Mouse (Mus musculus): ENCODE results near the gene Zfp408. TPM values are rescaled to one million over a fixed set of nuclear protein-coding genes. Genes with fewer than 3 reads are reported as not detected.
A peak's percentile ranks its signal among the peaks of the same experiment; 100 is the strongest.

Gene Zfp408
- total and polyA plus RNA-seq, 2 experiments from 2014 or later, result 4.0 to 11.1 TPM

DNA sequence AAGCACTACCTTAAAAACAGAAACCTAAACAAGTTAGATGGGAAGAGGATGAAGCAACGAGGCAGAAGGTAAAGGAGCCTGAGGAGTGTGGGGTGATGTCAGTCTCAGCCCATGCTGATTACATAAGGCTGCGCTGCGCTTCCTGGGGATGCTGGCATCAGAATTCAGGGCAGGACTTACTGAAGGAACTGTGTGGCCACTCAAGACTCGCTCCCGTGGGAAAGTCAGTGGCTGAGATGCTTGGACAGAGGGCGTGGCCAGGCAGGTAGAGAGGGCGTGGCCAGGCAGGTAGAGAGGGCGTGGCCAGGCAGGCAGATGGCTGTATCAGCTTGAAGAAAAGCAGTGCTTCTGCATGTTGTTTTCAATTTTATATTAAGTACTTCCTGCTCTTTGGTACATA lies 34.3 kb upstream of the Zfp408 start:
- Histone ChIP-seq H3K9me3 (replicated peaks; ENCODE audit: control insufficient read depth, low read length) (no peaks in the 10 kb centered on the region), H3K36me3 (replicated peaks; ENCODE audit: control insufficient read depth, insufficient read depth, low read length) (peaks cover 82% of the 10 kb centered on the region), H3K4me2 (ENCODE audit: low read depth, low read length) (no peak overlapping the region), H3K4me3 (ENCODE audit: low read depth, low read length) (no peak overlapping the region), H3K27ac (ENCODE audit: low read depth) (no peak overlapping the region), H3K27me3 (ENCODE audit: control insufficient read depth, insufficient read depth, low read length) (no peaks in the 10 kb centered on the region), H3K4me1 (ENCODE audit: control insufficient read depth, insufficient read depth) (no peaks in the 10 kb centered on the region), H3K9ac (replicated peaks; ENCODE audit: low read depth, low read length) (no peak overlapping the region)
- ATAC-seq (ENCODE audit: insufficient read depth, low read depth) (no peak), DNase-seq (ENCODE audit: low spot score) (no peak)
- 79% methylated on average over 8 of the region's 8 CpGs for WGBS
- TF ChIP-seq EP300 (IDR thresholded peaks at IDR 0.05; ENCODE audit: low read depth) (no peak), CTCF (IDR thresholded peaks at IDR 0.05; ENCODE audit: low read depth) (no peak)

- H3K4me1 ChIP-seq (ENCODE audit: control insufficient read depth, insufficient read depth), result no peaks in the 10 kb centered on the region
- no peak overlapping the region for H3K4me3 ChIP-seq (ENCODE audit: low read depth, low read length)
- no peaks in the 10 kb centered on the region for H3K27me3 ChIP-seq (ENCODE audit: control insufficient read depth, insufficient read depth, low read length)
- WGBS, result 37% methylated on average over 4 of the region's 4 CpGs
- H3K36me3 ChIP-seq (replicated peaks; ENCODE audit: control insufficient read depth, insufficient read depth, low read length), result peaks cover 84% of the 10 kb centered on the region
- H3K4me2 ChIP-seq (ENCODE audit: low read depth, low read length), result no peak overlapping the region
- H3K27ac ChIP-seq (ENCODE audit: low read depth), result no peak overlapping the region
- no peak overlapping the region for H3K9ac ChIP-seq (replicated peaks; ENCODE audit: low read depth, low read length)
- ATAC-seq (ENCODE audit: insufficient read depth, low read depth) (peak; percentile 62; the same call in 1 of the 2 replicates), DNase-seq (ENCODE audit: low spot score) (peak; percentile 36)
- TF ChIP-seq EP300 (IDR thresholded peaks at IDR 0.05; ENCODE audit: low read depth) (no peak), CTCF (IDR thresholded peaks at IDR 0.05; ENCODE audit: low read depth) (peak; percentile 59)
- H3K9me3 ChIP-seq (replicated peaks; ENCODE audit: control insufficient read depth, low read length), result no peaks in the 10 kb centered on the region
These were observed 33.3 kb upstream of the Zfp408 start for GRCm38 (mm10) chr2:91682850-91683249.

DNA sequence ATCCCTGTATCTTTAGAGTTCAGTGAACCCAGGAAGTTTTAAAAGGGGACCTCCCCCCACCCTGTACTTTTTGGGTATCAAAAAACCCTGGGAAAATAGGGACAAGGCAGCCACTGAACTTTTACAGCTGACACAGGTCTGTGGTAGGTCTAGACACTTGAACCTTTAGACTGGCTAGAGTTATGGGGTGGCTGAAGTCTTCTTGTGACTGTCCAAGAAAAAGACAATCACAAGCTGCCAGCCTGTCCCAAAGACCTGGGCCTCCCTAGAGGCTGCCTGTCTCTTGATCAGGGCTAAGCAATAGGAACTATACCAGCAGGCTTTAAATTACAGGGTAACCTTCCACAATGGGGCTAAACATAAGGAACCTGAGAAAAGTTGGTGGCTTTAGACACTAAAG lies 27.4 kb upstream of the Zfp408 start:
- Histone ChIP-seq H3K4me2 (ENCODE audit: low read depth, low read length) (no peak overlapping the region), H3K9me3 (replicated peaks; ENCODE audit: control insufficient read depth, low read length) (no peaks in the 10 kb centered on the region), H3K9ac (replicated peaks; ENCODE audit: low read depth, low read length) (no peak overlapping the region), H3K4me3 (ENCODE audit: low read depth, low read length) (no peak overlapping the region), H3K27ac (ENCODE audit: low read depth) (no peak overlapping the region), H3K36me3 (replicated peaks; ENCODE audit: control insufficient read depth, insufficient read depth, low read length) (peaks cover 87% of the 10 kb centered on the region), H3K4me1 (ENCODE audit: control insufficient read depth, insufficient read depth) (no peaks in the 10 kb centered on the region), H3K27me3 (ENCODE audit: control insufficient read depth, insufficient read depth, low read length) (no peaks in the 10 kb centered on the region)
- no peak for ATAC-seq (ENCODE audit: insufficient read depth, low read depth)
- TF ChIP-seq CTCF (IDR thresholded peaks at IDR 0.05; ENCODE audit: low read depth), result no peak
- TF ChIP-seq EP300 (IDR thresholded peaks at IDR 0.05; ENCODE audit: low read depth), result no peak
- DNase-seq (ENCODE audit: low spot score), result no peak

DNA sequence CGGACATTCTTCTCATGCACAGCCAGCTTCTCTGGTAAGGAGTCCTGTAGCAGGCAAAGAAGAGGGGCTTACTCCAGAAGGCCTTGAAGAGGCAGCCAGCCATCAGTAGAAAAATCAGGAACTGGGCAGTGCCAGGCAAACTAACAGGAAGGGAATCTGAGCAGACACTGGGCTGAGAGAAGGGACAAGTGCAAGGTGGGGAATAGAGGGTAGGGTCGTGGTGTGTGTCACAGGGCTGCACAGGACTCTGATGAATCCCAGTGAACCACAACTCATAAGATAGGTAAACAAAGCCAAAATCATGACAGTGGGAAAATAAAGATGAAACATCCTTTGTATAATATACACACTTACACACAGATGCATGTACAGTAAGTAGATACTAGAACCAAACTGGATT lies 26.8 kb upstream of the Zfp408 start:
- peaks cover 87% of the 10 kb centered on the region for H3K36me3 ChIP-seq (replicated peaks; ENCODE audit: control insufficient read depth, insufficient read depth, low read length)
- TF ChIP-seq CTCF (IDR thresholded peaks at IDR 0.05; ENCODE audit: low read depth) (no peak), EP300 (IDR thresholded peaks at IDR 0.05; ENCODE audit: low read depth) (no peak)
- no peak overlapping the region for H3K27ac ChIP-seq (ENCODE audit: low read depth)
- H3K9ac ChIP-seq (replicated peaks; ENCODE audit: low read depth, low read length), result no peak overlapping the region
- H3K4me2 ChIP-seq (ENCODE audit: low read depth, low read length), result no peak overlapping the region
- H3K4me1 ChIP-seq (ENCODE audit: control insufficient read depth, insufficient read depth), result no peaks in the 10 kb centered on the region
- H3K9me3 ChIP-seq (replicated peaks; ENCODE audit: control insufficient read depth, low read length), result no peaks in the 10 kb centered on the region
- ATAC-seq (ENCODE audit: insufficient read depth, low read depth), result no peak
- WGBS, result 86% methylated on average over 2 of the region's 2 CpGs
- H3K4me3 ChIP-seq (ENCODE audit: low read depth, low read length), result no peak overlapping the region
- DNase-seq (ENCODE audit: low spot score), result no peak
- no peaks in the 10 kb centered on the region for H3K27me3 ChIP-seq (ENCODE audit: control insufficient read depth, insufficient read depth, low read length)

DNA sequence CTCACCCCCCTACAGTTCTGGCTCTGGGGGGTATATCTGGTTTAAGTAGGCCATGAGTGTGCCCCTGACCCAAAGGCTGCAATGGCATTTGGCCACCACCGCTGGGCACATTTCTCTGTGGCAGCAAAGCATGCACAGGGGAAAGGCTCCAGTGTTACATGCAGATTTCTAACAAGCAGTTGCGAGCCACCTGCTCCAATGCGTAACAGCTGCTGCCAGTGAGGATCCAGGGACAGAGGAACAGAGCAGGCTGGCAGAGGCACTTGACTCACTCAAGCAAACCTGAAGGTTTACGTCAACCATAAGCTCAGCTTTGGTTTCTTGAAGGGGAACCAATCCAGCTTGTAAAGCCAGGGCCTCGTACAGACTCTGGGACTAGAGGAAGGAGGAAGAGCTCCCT lies 25.3 kb upstream of the Zfp408 start:
- 84% methylated on average over 5 of the region's 5 CpGs for WGBS
- Histone ChIP-seq H3K36me3 (replicated peaks; ENCODE audit: control insufficient read depth, insufficient read depth, low read length) (peaks cover 88% of the 10 kb centered on the region), H3K4me1 (ENCODE audit: control insufficient read depth, insufficient read depth) (no peaks in the 10 kb centered on the region), H3K27ac (ENCODE audit: low read depth) (no peak overlapping the region), H3K27me3 (ENCODE audit: control insufficient read depth, insufficient read depth, low read length) (no peaks in the 10 kb centered on the region), H3K4me3 (ENCODE audit: low read depth, low read length) (no peak overlapping the region), H3K9ac (replicated peaks; ENCODE audit: low read depth, low read length) (no peak overlapping the region), H3K4me2 (ENCODE audit: low read depth, low read length) (no peak overlapping the region), H3K9me3 (replicated peaks; ENCODE audit: control insufficient read depth, low read length) (no peaks in the 10 kb centered on the region)
- no peak for ATAC-seq (ENCODE audit: insufficient read depth, low read depth)
- no peak for DNase-seq (ENCODE audit: low spot score)
- TF ChIP-seq EP300 (IDR thresholded peaks at IDR 0.05; ENCODE audit: low read depth) (no peak), CTCF (IDR thresholded peaks at IDR 0.05; ENCODE audit: low read depth) (no peak)

GRCm38 (mm10) chr2:91673587-91673986 lies 24.0 kb upstream of the Zfp408 start:
- no peaks in the 10 kb centered on the region for H3K4me1 ChIP-seq (ENCODE audit: control insufficient read depth, insufficient read depth)
- H3K36me3 ChIP-seq (replicated peaks; ENCODE audit: control insufficient read depth, insufficient read depth, low read length), result peaks cover 88% of the 10 kb centered on the region
- DNase-seq (ENCODE audit: low spot score) (no peak), ATAC-seq (ENCODE audit: insufficient read depth, low read depth) (no peak)
- 79% methylated on average over 2 of the region's 2 CpGs for WGBS
- no peak overlapping the region for H3K4me3 ChIP-seq (ENCODE audit: low read depth, low read length)
- no peak overlapping the region for H3K9ac ChIP-seq (replicated peaks; ENCODE audit: low read depth, low read length)
- no peaks in the 10 kb centered on the region for H3K9me3 ChIP-seq (replicated peaks; ENCODE audit: control insufficient read depth, low read length)
- no peaks in the 10 kb centered on the region for H3K27me3 ChIP-seq (ENCODE audit: control insufficient read depth, insufficient read depth, low read length)
- TF ChIP-seq EP300 (IDR thresholded peaks at IDR 0.05; ENCODE audit: low read depth) (no peak), CTCF (IDR thresholded peaks at IDR 0.05; ENCODE audit: low read depth) (no peak)
- H3K4me2 ChIP-seq (ENCODE audit: low read depth, low read length), result no peak overlapping the region
- H3K27ac ChIP-seq (ENCODE audit: low read depth), result no peak overlapping the region

Data from heart, postnatal 0 days (tissue).